Mouse (Mus musculus) kidney, adult 2 months (tissue): ENCODE measurements around the gene Arhgap10.

Experiments
- CTCF ChIP-seq: fragments of 200-500 bp; conservative IDR thresholded peaks from 2 replicates; pipeline ENCODE4 v1.5.1; 2011; ENCODE audit warnings: low read depth, mild to moderate bottlenecking, control low read depth, low read length, moderate library complexity, mixed read lengths; ENCODE audit not compliant: insufficient read depth, insufficient read length
- POLR2A ChIP-seq: fragments of 200-500 bp; IDR thresholded peaks from one replicate; pipeline ENCODE4 v1.6.1; 2011; ENCODE audit warnings: low read depth, low read length, control low read depth

GRCm38 (mm10) chr8:77446294-77446693, 71.5 kb downstream of the Arhgap10 start:
- TF ChIP-seq CTCF (no peak), POLR2A (no peak)
